15 mouse cellular contexts compared by ENCODE assay signal in the genomic region with DNA sequence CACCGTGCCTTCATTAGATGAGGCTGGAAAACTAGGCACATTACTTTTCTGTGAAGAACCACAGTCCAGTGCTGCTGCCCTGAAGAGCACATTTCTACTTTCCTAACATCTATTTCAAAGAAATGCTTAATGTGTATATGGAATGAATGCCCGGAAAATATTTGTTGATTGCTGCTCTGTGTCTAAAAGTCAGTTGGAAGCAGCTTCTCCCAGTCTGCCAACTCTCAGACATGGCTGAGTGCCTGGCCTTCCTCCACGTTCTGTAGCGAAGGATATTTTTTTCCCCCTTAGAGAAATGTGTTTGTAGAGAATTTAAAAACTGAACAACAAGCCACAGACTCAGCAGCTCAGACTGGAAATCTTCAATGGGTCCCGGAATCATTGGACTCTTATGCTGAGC.
DNase-seq lines count a peak whose midpoint lies in the region; ATAC-seq and TF ChIP-seq lines count a peak whose summit lies in the region.
"Had no signal": no experiment of that assay in that cellular context is flagged by ENCODE, and none has a peak within 500 bp of the region (broad histone marks: within the 10 kb centered on the region; RNA-seq: fewer than 3 reads in every experiment).

No protein-coding gene starts in this region.

- no peak for TF ChIP-seq POLR2A in lung, adult 2 months (IDR thresholded peaks at IDR 0.05; ENCODE audit: borderline replicate concordance, extremely low read depth, low read depth, low read length)

- H3K9ac ChIP-seq in hindbrain, postnatal 0 days (replicated peaks; ENCODE audit: low read length): no peak overlapping the region
- H3K9ac ChIP-seq in hindbrain, embryonic 12.5 days: no peak overlapping the region
- H3K9ac ChIP-seq in lung, embryonic 16.5 days (ENCODE audit: low read length): no peak overlapping the region
- H3K9ac ChIP-seq: embryonic facial prominence, embryonic 12.5 days; neural tube, embryonic 13.5 days had no signal

- TF ChIP-seq CTCF in hindbrain, postnatal 0 days (IDR thresholded peaks at IDR 0.05; ENCODE audit: low read depth): no peak
- no peak for TF ChIP-seq CTCF in lung, adult 2 months (IDR thresholded peaks at IDR 0.05; ENCODE audit: insufficient read depth, low read length)

- peak; percentile 20 to 51 for DNase-seq in cerebellum, postnatal 10 days
- DNase-seq in cerebellum, adult 11 months: no peak
- DNase-seq in hindbrain, postnatal 0 days (ENCODE audit: low spot score): peak; percentile 18
- no peak for DNase-seq in lung, adult 2 months
- DNase-seq in lung, postnatal 4 days: peak; percentile 18 to 65
- DNase-seq in spleen, postnatal 10 days (ENCODE audit: low spot score in 2 of 2): no peak
- DNase-seq: thymus, postnatal 14 days had no signal

- no peaks in the 10 kb centered on the region for H3K27me3 ChIP-seq in hindbrain, postnatal 0 days (ENCODE audit: insufficient read depth, low read length)
- no peaks in the 10 kb centered on the region for H3K27me3 ChIP-seq in hindbrain, embryonic 12.5 days
- no peaks in the 10 kb centered on the region for H3K27me3 ChIP-seq in lung, embryonic 16.5 days (ENCODE audit: control insufficient read depth, insufficient read depth, low read depth, low read length)
- H3K27me3 ChIP-seq: embryonic facial prominence, embryonic 12.5 days; neural tube, embryonic 13.5 days; Patski had no signal

- H3K4me2 ChIP-seq in hindbrain, postnatal 0 days (ENCODE audit: low read depth, low read length): no peak overlapping the region
- H3K4me2 ChIP-seq in hindbrain, embryonic 12.5 days (replicated peaks): no peak overlapping the region
- no peak overlapping the region for H3K4me2 ChIP-seq in lung, embryonic 16.5 days (ENCODE audit: low read depth, low read length)
- H3K4me2 ChIP-seq: embryonic facial prominence, embryonic 12.5 days; liver, embryonic 11.5 days; neural tube, embryonic 13.5 days had no signal

- ATAC-seq in hindbrain, postnatal 0 days: no peak
- ATAC-seq in hindbrain, embryonic 12.5 days (ENCODE audit: low FRiP score): no peak
- peak; percentile 67; the same call in 1 of the 2 replicates for ATAC-seq in lung, embryonic 16.5 days (ENCODE audit: low read depth)
- ATAC-seq: intestine, postnatal 0 days; Patski had no signal

- H3K27ac ChIP-seq in hindbrain, postnatal 0 days: no peak overlapping the region
- no peak overlapping the region for H3K27ac ChIP-seq in hindbrain, embryonic 12.5 days
- peak overlapping the region; percentile 55; the same call in 1 of the 2 replicates for H3K27ac ChIP-seq in lung, embryonic 16.5 days (ENCODE audit: low read length)
- H3K27ac ChIP-seq: embryonic facial prominence, embryonic 12.5 days; forebrain, embryonic 10.5 days; neural tube, embryonic 13.5 days had no signal

- 53% methylated on average over 5 of the region's 5 CpGs for WGBS in hindbrain, postnatal 0 days
- 91% methylated on average over 5 of the region's 5 CpGs for WGBS in hindbrain, embryonic 12.5 days
- WGBS in lung, embryonic 16.5 days: 62% methylated on average over 5 of the region's 5 CpGs
- 66% methylated on average over 5 of the region's 5 CpGs for WGBS in lung, adult 2 months

- no peaks in the 10 kb centered on the region for H3K36me3 ChIP-seq in hindbrain, postnatal 0 days (ENCODE audit: insufficient read depth, low read length)
- no peaks in the 10 kb centered on the region for H3K36me3 ChIP-seq in hindbrain, embryonic 12.5 days
- H3K36me3 ChIP-seq in lung, embryonic 16.5 days (ENCODE audit: control insufficient read depth, insufficient read depth, low read length): no peaks in the 10 kb centered on the region
- H3K36me3 ChIP-seq: embryonic facial prominence, embryonic 12.5 days; forebrain, embryonic 10.5 days; neural tube, embryonic 13.5 days had no signal

- no peak overlapping the region for H3K4me3 ChIP-seq in hindbrain, postnatal 0 days (ENCODE audit: low read length)
- H3K4me3 ChIP-seq in hindbrain, embryonic 12.5 days: no peak overlapping the region
- H3K4me3 ChIP-seq in lung, embryonic 16.5 days (ENCODE audit: low read length): no peak overlapping the region
- no peak overlapping the region for H3K4me3 ChIP-seq in lung, adult 2 months (replicated peaks; ENCODE audit: extremely low read depth, low read depth, low read length)
- H3K4me3 ChIP-seq: embryonic facial prominence, embryonic 12.5 days; forebrain, embryonic 10.5 days; neural tube, embryonic 13.5 days had no signal

- H3K4me1 ChIP-seq in hindbrain, postnatal 0 days (ENCODE audit: insufficient read depth, low read length): no peaks in the 10 kb centered on the region
- H3K4me1 ChIP-seq in hindbrain, embryonic 12.5 days: no peaks in the 10 kb centered on the region
- H3K4me1 ChIP-seq in lung, embryonic 16.5 days (replicated peaks; ENCODE audit: control insufficient read depth, insufficient read depth, low read length): 0 out of 2 replicates have a peak, but pooled peaks cover 2% of the 10 kb centered on the region
- H3K4me1 ChIP-seq in lung, adult 2 months (ENCODE audit: control insufficient read depth, insufficient read depth, low read length): no peaks in the 10 kb centered on the region
- H3K4me1 ChIP-seq: embryonic facial prominence, embryonic 12.5 days; forebrain, embryonic 10.5 days; neural tube, embryonic 13.5 days had no signal

- H3K9me3 ChIP-seq in hindbrain, postnatal 0 days (ENCODE audit: low read length): no peaks in the 10 kb centered on the region
- no peaks in the 10 kb centered on the region for H3K9me3 ChIP-seq in hindbrain, embryonic 12.5 days (replicated peaks)
- no peaks in the 10 kb centered on the region for H3K9me3 ChIP-seq in lung, embryonic 16.5 days (ENCODE audit: control insufficient read depth, low read length)
- H3K9me3 ChIP-seq: embryonic facial prominence, embryonic 12.5 days; forebrain, embryonic 10.5 days; neural tube, embryonic 13.5 days had no signal

Comparison
In these comparisons a context has a peak if more than half of its experiments do, and no peak if none do; other contexts are left out.
1. DNase-seq: peak in cerebellum, postnatal 10 days (2 of 2), hindbrain, postnatal 0 days (single experiment) and lung, postnatal 4 days (2 of 2); none in cerebellum, adult 11 months (single experiment), lung, adult 2 months (single experiment) and spleen, postnatal 10 days (0 of 2).